Mouse (Mus musculus) left cerebral cortex, postnatal 25 days (tissue): ENCODE measurements at regions not wholly inside any gene's neighbourhood (a gene's known extent, or its start where the extent isn't known, plus 50 kb on each side); places are given as distances from the start of the nearest gene placed in this dataset.
"Not testable (repeated sequence)": the region's sequence is repeated elsewhere in the genome, so short reads cannot be mapped to it uniquely, and the experiment has no call there.

ENCODE experiments used
- DNase-seq, 2 experiments: peaks; one replicate each; pipeline ENCODE4 v3.0.0; 2022; ENCODE audit warnings: low spot score in 2 of 2, mixed read lengths in 1 of 2
- intact Hi-C: fragments of 180-260 bp; cut with DNase I; formaldehyde crosslinking; loops from one replicate; pipeline ENCODE4 v1.15.1; 2025

GRCm38 (mm10) chr14:87612871-87613270 lies 196.4 kb downstream of the Tdrd3 start:
- no peak for DNase-seq
- intact Hi-C loops = no loop called here

GRCm38 (mm10) chr14:87619368-87620035 lies 203.1 kb downstream of the Tdrd3 start:
- DNase-seq = no peak
- intact Hi-C loops = no loop called here

- no peak for DNase-seq
- intact Hi-C loops = no loop called here
These were observed 214.8 kb downstream of the Tdrd3 start for GRCm38 (mm10) chr14:87631078-87631813.

GRCm38 (mm10) chr14:87634596-87634995 lies 218.2 kb downstream of the Tdrd3 start:
- DNase-seq = no peak
- intact Hi-C loops = no loop called here

- no peak for DNase-seq
- intact Hi-C loops = no loop called here
These were observed 220.7 kb downstream of the Tdrd3 start for GRCm38 (mm10) chr14:87637131-87637530.

GRCm38 (mm10) chr14:87667910-87668309 lies 251.5 kb downstream of the Tdrd3 start:
- no peak for DNase-seq
- intact Hi-C loops = no loop called here

- no peak for DNase-seq
- intact Hi-C loops = no loop called here
These were observed 253.1 kb downstream of the Tdrd3 start for GRCm38 (mm10) chr14:87669496-87669895.

GRCm38 (mm10) chr14:87680788-87681187 lies 264.3 kb downstream of the Tdrd3 start:
- intact Hi-C loops = loop anchor here (5.0 kb wide), 1 partner anchor 98 kb away; no protein-coding TSS in a partner anchor
- DNase-seq = no peak

- intact Hi-C loops = loop anchor here (5.0 kb wide), 1 partner anchor 101 kb away; no protein-coding TSS in a partner anchor
- peak; percentile 18 to 80 for DNase-seq
These were observed 266.8 kb downstream of the Tdrd3 start for GRCm38 (mm10) chr14:87683091-87683806.

- intact Hi-C loops = no loop called here
- DNase-seq = no peak
These were observed 273.4 kb downstream of the Tdrd3 start for GRCm38 (mm10) chr14:87689866-87690265.

- peak in 1 of 2 experiments; percentile 22 for DNase-seq
- intact Hi-C loops = no loop called here
These were observed 320.0 kb downstream of the Tdrd3 start for GRCm38 (mm10) chr14:87736456-87736855.

- no peak for DNase-seq
- intact Hi-C loops = no loop called here
These were observed 329.1 kb downstream of the Tdrd3 start for GRCm38 (mm10) chr14:87745524-87745923.

GRCm38 (mm10) chr14:87746011-87746410 lies 329.6 kb downstream of the Tdrd3 start:
- intact Hi-C loops = no loop called here
- DNase-seq = no peak

- intact Hi-C loops = no loop called here
- DNase-seq = no peak
These were observed 332.6 kb downstream of the Tdrd3 start for GRCm38 (mm10) chr14:87749068-87749467.

GRCm38 (mm10) chr14:87749762-87750161 lies 333.3 kb downstream of the Tdrd3 start:
- DNase-seq = no peak
- intact Hi-C loops = no loop called here

GRCm38 (mm10) chr14:87750665-87751170 lies 334.3 kb downstream of the Tdrd3 start:
- intact Hi-C loops = no loop called here
- peak in 1 of 2 experiments; percentile 24 for DNase-seq

GRCm38 (mm10) chr14:87754744-87755143 lies 338.3 kb downstream of the Tdrd3 start:
- intact Hi-C loops = no loop called here
- no peak for DNase-seq

GRCm38 (mm10) chr14:87775332-87775890 lies 359.0 kb downstream of the Tdrd3 start:
- intact Hi-C loops = no loop called here

GRCm38 (mm10) chr14:87799803-87800202 lies 383.4 kb downstream of the Tdrd3 start:
- DNase-seq = no peak
- intact Hi-C loops = no loop called here

More at GRCm38 (mm10) chr14:87775332-87775890, 359.0 kb downstream of the Tdrd3 start:
- DNase-seq = no peak

- DNase-seq, intact Hi-C loops: not testable (repeated sequence)
These were observed 393.2 kb downstream of the Tdrd3 start for GRCm38 (mm10) chr14:87809664-87810063.
